Mouse (Mus musculus): ENCODE measurements around the gene Gm10681.
"Not testable (repeated sequence)": the region's sequence is repeated elsewhere in the genome, so short reads cannot be mapped to it uniquely, and the experiment has no call there.

Gene Gm10681

GRCm38 (mm10) chr3:98507229-98507628 lies 81.4 kb downstream of the Gm10681 start:
- not testable (repeated sequence) for DNase-seq (ENCODE audit: low read depth)

All from c-Kit-positive CD71-negative TER-119-negative erythroid progenitor cells, embryonic 14.5 days (primary cell).